Mouse (Mus musculus) kidney, adult 2 months (tissue): Measurements from ENCODE around the gene Vmn2r54. TPM values are rescaled to one million over a fixed set of nuclear protein-coding genes. Genes with fewer than 3 reads are reported as not detected.
"Not testable (repeated sequence)": the region's sequence is repeated elsewhere in the genome, so short reads cannot be mapped to it uniquely, and the experiment has no call there.

ENCODE experiments used
- DNase-seq: peaks from one replicate; pipeline ENCODE4 v3.0.0; 2021
- H3K27ac ChIP-seq: fragments of 200-500 bp; 2 replicates; pipeline ENCODE4 v1.5.1; 2012; ENCODE audit warnings: low read depth, low read length, control low read depth, inconsistent platforms; ENCODE audit not compliant: insufficient read depth
- H3K27me3 ChIP-seq: fragments of 200-500 bp; replicated peaks from 2 replicates; pipeline ENCODE4 v1.6.1; 2012; ENCODE audit warnings: mild to moderate bottlenecking, moderate library complexity, low read length, inconsistent platforms; ENCODE audit not compliant: control insufficient read depth, insufficient read depth
- H3K36me3 ChIP-seq: fragments of 200-500 bp; 2 replicates; pipeline ENCODE4 v1.6.1; 2012; ENCODE audit warnings: mild to moderate bottlenecking, moderate library complexity, low read length, inconsistent platforms; ENCODE audit not compliant: control insufficient read depth, insufficient read depth
- H3K4me1 ChIP-seq: fragments of 200-500 bp; 2 replicates; pipeline ENCODE4 v1.6.1; 2011; ENCODE audit warnings: low read length; ENCODE audit not compliant: control insufficient read depth, insufficient read depth
- H3K4me3 ChIP-seq: fragments of 200-500 bp; 2 replicates; pipeline ENCODE4 v1.5.1; 2011; ENCODE audit warnings: mild to moderate bottlenecking, low read depth, low read length, control low read depth; ENCODE audit not compliant: insufficient read depth
- CTCF ChIP-seq: fragments of 200-500 bp; conservative IDR thresholded peaks from 2 replicates; pipeline ENCODE4 v1.5.1; 2011; ENCODE audit warnings: low read depth, mild to moderate bottlenecking, control low read depth, low read length, moderate library complexity, mixed read lengths; ENCODE audit not compliant: insufficient read depth, insufficient read length
- POLR2A ChIP-seq: fragments of 200-500 bp; IDR thresholded peaks from one replicate; pipeline ENCODE4 v1.6.1; 2011; ENCODE audit warnings: low read depth, low read length, control low read depth
- WGBS: fragments of 180-500 bp; shearing (Covaris S2); methylation state at CpG from one replicate; pipeline ENCODE4 v1.1.7; 2018; 5-methylcytosine and 5-hydroxymethylcytosine counted together
- polyA plus RNA-seq: library from polyadenylated mRNA; depleted of rRNA; stranded (reverse); fragments of >200 nt; gene quantifications from 2 replicates; pipeline ENCODE4 v1.2.3, GENCODE M21; 2012; rRNA removed

Gene Vmn2r54
- not detected in 2 replicates for polyA plus RNA-seq

GRCm38 (mm10) chr7:12640219-12640618 lies at the start of gene Vmn2r54:
Gene Vmn2r54, minus strand, starts transcription at chr7:12640319.
- H3K4me3 ChIP-seq, H3K4me1 ChIP-seq, H3K27me3 ChIP-seq, H3K36me3 ChIP-seq, DNase-seq, H3K27ac ChIP-seq: not testable (repeated sequence)
- 76% methylated on average over 3 of the region's 4 CpGs for WGBS

DNA sequence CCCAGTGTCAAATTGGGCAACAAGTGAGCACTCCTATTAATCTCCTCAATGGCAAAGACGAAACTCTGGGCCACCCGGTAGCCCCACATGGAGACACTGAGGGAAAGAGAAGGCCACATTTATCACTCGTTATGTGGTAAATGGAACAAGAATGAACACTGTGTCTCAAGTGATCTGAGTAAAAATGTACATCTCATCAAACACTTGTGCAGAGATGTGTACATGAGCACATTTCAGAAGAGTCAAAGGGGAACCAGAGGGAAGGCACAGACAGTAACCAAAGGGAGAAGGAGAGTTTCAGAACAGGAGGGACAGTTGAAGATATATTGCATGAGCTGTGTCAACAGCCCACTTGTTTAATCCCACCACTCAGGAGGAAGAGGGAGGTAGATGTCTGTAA lies 44.8 kb upstream of the Vmn2r54 start, which contains the start of gene Vmn2r55:
TSS of gene Vmn2r55 (minus strand) at position 101 of the 400 bp plus-strand sequence.
- H3K4me3 ChIP-seq, H3K4me1 ChIP-seq, H3K27ac ChIP-seq, H3K27me3 ChIP-seq, H3K36me3 ChIP-seq, DNase-seq: not testable (repeated sequence)
- 92% methylated on average over 3 of the region's 3 CpGs for WGBS

GRCm38 (mm10) chr7:12608688-12609087 lies 31.4 kb downstream of the Vmn2r54 start, which contains the start of gene Vmn2r53:
Gene Vmn2r53, minus strand, starts transcription at chr7:12608788.
- Histone ChIP-seq H3K4me3 (no peak within 1 kb of the TSS), H3K27me3 (no peaks in the 10 kb centered on the region), H3K27ac (no peak within 1 kb of the TSS), H3K36me3 (no peaks in the 10 kb centered on the region), H3K4me1 (no peaks in the 10 kb centered on the region)
- DNase-seq: no peak
- TF ChIP-seq POLR2A: no peak
- TF ChIP-seq CTCF: no peak

Other genes with a start within 250 kb of the Vmn2r54 start
- gene Zfp551, start 217.6 kb downstream of the Vmn2r54 start, polyA plus RNA-seq: 0.92 and 0.98 TPM in 2 replicates
- 2.6 TPM in 2 replicates for gene Zfp606, start 162.0 kb downstream of the Vmn2r54 start, polyA plus RNA-seq
- not detected in 2 replicates for gene 2900092C05Rik, start 127.8 kb downstream of the Vmn2r54 start, polyA plus RNA-seq
- gene Vmn2r53, start 31.5 kb downstream of the Vmn2r54 start, polyA plus RNA-seq: not detected in 2 replicates
- gene Vmn2r55, start 44.7 kb upstream of the Vmn2r54 start, polyA plus RNA-seq: not detected in 2 replicates
- gene Vmn2r56, start 94.7 kb upstream of the Vmn2r54 start, polyA plus RNA-seq: not detected in 2 replicates
- 0.59 and 0.88 TPM in 2 replicates for gene Zscan18, start 163.3 kb upstream of the Vmn2r54 start, polyA plus RNA-seq
- gene Zfp329, start 178.5 kb upstream of the Vmn2r54 start, polyA plus RNA-seq: 1.1 and 1.7 TPM in 2 replicates
- gene Zfp110, start 194.4 kb upstream of the Vmn2r54 start, polyA plus RNA-seq: 7.7 and 9.4 TPM in 2 replicates
- gene Zfp128, start 240.9 kb upstream of the Vmn2r54 start, polyA plus RNA-seq: 1.3 and 1.4 TPM in 2 replicates